Mouse (Mus musculus) liver, adult (tissue): ENCODE data around the gene Drc1.

Experiments
- GATA4 ChIP-seq: IDR thresholded peaks from 2 replicates; pipeline ENCODE4 v1.6.1; 2014; ENCODE audit warnings: mild to moderate bottlenecking, low read length; ENCODE audit not compliant: insufficient replicate concordance

The Drc1 gene

DNA sequence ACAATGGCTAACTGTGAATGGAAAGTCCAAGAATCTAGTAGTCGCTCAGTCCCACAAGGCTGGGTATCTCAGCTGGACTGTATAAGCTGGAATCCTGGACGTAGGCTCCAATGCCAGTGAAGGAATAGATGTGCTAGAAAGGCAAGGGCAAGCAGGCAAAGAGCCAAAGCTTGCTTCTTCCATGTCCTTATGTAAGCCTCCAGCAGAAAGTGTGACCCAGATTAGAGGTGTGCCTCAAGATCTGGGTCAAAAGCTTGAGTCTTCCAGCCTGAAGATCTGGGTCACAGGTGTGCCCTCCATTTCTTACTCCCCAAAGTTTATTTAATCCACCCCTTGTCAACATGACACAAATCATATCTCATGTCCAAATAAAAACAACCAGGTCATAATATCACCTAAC, 4.8 kb upstream of the Drc1 start:
- no peak for TF ChIP-seq GATA4

DNA sequence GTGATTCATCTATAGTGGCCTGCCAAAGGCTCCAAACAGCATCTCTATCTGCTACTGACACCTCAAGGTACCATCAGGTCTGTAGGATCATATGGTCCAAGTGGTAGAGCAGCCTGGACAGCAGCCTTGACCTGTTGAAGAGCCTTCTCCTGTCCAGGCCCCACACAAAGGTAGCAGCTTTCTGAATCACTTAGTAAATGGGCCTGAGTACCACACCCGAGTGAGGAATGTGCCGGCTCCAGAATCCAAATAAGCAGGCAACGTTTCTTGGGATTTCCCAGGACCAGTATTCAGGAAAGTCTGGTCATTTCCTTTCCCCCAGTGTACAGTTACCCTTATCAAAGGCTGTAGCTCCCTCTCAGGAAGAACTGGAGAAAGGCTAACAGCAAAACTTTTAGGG, 2.2 kb upstream of the Drc1 start:
- TF ChIP-seq GATA4, result no peak

GRCm38 (mm10) chr5:30279446-30279845, 1.7 kb upstream of the Drc1 start:
- TF ChIP-seq GATA4, result no peak

GRCm38 (mm10) chr5:30280864-30281263, 324 bp upstream of the Drc1 start:
- no peak for TF ChIP-seq GATA4

DNA sequence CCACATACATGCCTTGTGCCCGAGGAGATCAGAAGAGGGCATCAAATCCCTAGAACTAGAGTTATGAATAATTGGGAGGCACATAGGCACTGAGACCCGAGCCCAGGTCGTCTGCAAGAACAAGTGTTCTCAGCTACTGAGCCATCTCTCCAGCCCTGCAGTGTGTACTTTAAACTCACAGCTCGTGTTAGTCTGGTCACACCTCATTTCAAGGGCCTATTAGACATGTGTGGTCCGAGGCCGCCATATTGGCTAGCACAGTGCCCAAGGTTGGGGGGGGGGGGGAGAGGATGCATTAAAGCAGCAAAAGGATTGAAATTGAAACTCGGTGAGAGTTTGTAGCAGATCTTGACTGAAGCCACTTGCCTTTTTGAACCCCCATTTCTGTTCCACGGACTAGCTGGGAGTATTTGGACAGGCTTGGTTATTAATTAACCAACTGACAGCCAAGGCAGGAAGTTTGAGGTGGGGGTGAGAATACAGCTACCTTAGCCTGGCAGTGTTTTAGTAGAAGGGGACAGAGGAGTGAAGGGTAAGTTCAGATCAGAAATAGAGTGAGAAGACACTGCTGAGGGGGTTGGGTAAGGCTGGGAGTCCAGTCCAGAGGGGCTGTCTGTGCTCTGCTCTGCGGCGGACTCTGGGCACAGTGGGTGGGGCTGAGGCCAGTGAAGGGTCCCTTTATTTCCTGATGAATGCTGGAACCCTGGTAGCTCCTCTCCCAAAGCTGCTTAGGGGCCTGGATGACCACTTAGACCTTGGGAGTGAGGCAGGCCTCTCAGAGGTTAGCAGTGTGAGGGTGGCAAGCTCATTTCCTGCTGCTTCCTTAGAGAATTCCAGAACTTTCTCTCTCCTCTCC, 5.0 kb downstream of the Drc1 start:
- TF ChIP-seq GATA4, result no peak

DNA sequence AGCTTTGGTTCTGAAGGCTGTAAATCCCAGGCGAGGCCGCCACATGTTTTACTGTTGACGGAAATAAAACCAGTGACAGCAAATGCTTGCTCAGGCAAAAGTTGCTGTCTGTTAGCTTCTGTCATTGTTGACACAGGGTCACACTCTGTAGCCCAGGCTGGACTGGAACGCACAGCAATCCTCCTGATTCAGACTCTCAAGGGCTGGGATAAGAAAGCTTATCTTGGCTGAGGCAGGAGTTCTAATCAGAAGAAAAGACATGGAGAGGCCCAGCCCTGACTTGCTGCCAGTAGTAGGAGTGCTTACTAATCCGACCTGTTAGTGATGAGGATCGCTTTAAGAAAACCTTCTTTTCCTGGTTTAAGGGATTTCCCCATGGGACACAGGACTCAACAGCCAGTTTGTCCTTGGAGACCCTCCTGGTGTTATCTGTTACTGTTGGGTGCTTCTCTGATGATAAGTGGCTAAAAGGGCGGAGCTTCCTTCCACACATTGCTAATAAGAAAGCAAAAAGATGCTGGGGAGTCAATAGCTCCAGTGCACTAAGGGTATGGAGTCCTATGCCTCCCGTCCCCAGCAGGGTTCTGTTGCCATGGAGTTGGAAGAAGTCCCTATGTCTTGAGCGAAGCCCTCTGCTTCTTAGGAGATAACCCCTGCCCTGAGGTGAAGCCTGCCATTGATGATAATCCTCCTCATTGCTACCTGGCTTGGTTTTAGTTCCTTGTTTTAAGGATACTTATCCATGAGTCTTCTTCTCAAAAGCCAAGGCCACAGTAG, 6.1 kb downstream of the Drc1 start:
- TF ChIP-seq GATA4, result no peak

- no peak for TF ChIP-seq GATA4
Observed at GRCm38 (mm10) chr5:30340815-30341214, 59.6 kb downstream of the Drc1 start.

DNA sequence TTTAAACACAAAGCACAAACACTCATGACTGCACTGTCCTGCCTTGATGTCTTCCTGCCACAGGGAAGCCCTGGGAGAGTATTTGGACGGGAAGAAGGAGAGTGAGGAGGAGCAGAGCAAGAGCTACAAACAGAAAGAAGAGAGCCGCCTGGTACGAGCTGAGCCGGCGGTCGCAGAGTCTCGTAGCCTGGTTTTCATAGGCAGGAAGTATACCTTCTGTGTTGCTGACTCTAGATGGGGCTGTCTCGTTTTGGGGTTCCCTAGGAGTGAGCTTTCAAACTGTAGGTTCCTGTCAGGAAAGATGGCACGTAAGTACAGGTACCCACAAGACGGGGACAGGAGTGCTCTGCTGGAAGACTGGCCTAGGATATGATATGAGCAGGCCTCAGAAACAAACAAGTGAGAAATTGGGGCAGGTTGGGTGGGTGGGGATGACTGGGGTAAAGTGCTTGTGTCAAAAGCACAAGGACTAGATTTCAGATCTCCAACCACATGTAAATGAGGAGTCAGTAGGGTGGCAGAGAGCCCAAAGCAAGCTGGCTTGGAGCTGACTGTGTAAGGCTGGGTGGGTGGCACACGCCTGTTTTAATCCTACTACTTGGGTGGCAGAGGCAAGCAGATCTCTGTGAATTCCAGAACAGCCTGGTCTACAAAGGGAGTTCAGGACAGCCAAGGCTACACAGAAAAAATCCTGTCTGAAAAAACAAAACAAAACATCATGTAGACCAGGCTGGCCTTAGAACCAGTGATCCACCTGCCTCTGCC, 60.6 kb downstream of the Drc1 start:
- TF ChIP-seq GATA4, result no peak

DNA sequence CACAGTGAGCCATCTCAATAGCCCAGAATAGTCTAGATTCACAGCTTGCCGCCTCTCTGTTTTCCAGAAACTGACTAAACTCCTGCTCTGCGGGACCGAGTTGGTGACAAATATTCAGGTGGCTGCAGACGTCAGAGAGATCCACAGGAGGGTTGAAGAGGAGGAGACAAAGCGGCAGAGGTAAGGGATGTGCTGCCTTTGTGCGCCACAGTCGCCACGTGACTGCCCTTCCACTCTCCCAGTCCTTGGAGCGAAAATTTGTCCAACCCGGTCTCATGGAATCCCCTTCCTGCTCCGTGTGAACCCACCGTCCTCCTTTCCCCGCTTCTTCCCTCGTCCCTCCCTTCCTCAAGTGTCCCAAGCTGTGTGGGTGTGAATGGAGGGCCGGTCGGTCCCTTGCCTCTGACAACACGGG, 61.4 kb downstream of the Drc1 start:
- TF ChIP-seq GATA4, result no peak

- peak; percentile 81; the same call in 1 of the 2 replicates for TF ChIP-seq GATA4
Observed at GRCm38 (mm10) chr5:30343107-30343506, 61.9 kb downstream of the Drc1 start.

- no peak for TF ChIP-seq GATA4
Observed at GRCm38 (mm10) chr5:30343886-30344285, 62.7 kb downstream of the Drc1 start.

GRCm38 (mm10) chr5:30353605-30354004, 72.4 kb downstream of the Drc1 start:
- no peak for TF ChIP-seq GATA4

- no peak for TF ChIP-seq GATA4
Observed at GRCm38 (mm10) chr5:30355114-30355513, 73.9 kb downstream of the Drc1 start.

DNA sequence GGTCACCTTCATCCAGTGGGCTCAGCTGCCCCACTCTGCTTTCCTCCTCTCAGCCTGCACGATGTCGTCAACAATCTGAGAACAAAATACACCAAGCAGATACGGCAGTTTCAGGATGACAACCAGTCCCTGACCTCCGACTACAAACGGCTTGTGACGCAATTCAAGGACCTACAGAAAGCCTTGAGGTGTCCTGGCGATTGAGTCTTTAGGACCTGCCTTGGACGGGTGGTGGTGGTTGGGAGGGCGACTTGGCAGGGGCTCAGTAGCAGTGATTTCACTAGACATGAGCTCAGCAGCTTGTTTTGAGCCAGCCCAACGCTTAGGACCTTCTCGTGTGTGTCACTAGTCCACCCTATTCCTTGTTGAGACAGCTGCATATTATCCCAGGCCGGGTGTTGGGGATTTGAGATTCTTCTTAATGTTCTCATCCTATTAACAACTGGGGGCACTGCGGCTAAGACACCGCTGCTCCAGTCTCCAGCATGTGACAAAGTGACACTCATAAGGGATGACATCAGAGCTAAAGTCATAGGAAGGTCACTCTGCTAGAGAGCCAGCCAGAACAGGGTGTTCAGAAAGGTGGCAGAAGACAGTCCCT, 74.5 kb downstream of the Drc1 start:
- no peak for TF ChIP-seq GATA4

DNA sequence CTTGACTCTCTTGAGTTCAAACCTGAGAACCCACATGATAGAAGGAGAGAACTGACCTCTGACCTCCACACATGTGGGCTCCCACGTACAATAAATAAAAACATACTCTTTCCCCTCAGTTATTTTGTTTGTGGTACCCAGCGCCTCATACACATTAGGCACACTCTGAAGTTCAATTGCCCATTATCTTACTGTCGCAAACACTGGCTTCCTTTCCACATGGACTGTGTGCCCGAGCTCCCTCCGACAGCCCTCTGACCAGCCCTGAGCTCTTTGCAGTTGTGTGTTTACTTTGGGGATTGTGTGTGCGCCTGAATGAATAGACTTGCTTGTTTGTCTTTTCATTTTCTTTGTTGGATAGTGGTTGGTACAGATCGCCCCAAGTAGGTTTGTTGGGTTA, 75.5 kb downstream of the Drc1 start:
- no peak for TF ChIP-seq GATA4
